Mouse (Mus musculus) hindbrain, embryonic 13.5 days (tissue): Measurements from ENCODE around the gene Etv1. TPM values are rescaled to one million over a fixed set of nuclear protein-coding genes. Genes with fewer than 3 reads are reported as not detected.

ENCODE experiments used
- ATAC-seq: fragments of 200-750 bp; cut with Nextera tagmentation; 2 replicates; pipeline ENCODE4 v1.8.0; 2017; ENCODE audit warnings: moderate TSS enrichment; ENCODE audit not compliant: low FRiP score
- H3K27ac ChIP-seq: fragments of 300-500 bp; sonication (generic); 2 replicates; pipeline ENCODE4 v1.5.1; 2015; ENCODE audit warnings: inconsistent platforms, mild to moderate bottlenecking, moderate library complexity
- H3K27me3 ChIP-seq: fragments of 300-500 bp; sonication (generic); 2 replicates; pipeline ENCODE4 v1.6.1; 2015; ENCODE audit warnings: mild to moderate bottlenecking, inconsistent platforms
- H3K36me3 ChIP-seq: fragments of 300-500 bp; sonication (generic); 2 replicates; pipeline ENCODE4 v1.6.1; 2015; ENCODE audit warnings: mild to moderate bottlenecking, inconsistent platforms
- H3K4me1 ChIP-seq: fragments of 300-500 bp; sonication (generic); replicated peaks from 2 replicates; pipeline ENCODE4 v1.6.1; 2015; ENCODE audit warnings: inconsistent platforms
- H3K4me2 ChIP-seq: fragments of 300-500 bp; sonication (generic); 2 replicates; pipeline ENCODE4 v1.6.1; 2015; ENCODE audit warnings: inconsistent platforms, mild to moderate bottlenecking, moderate library complexity
- H3K4me3 ChIP-seq: fragments of 300-500 bp; sonication (generic); 2 replicates; pipeline ENCODE4 v1.5.1; 2015; ENCODE audit warnings: mild to moderate bottlenecking, inconsistent platforms
- H3K9ac ChIP-seq: fragments of 300-500 bp; sonication (generic); 2 replicates; pipeline ENCODE4 v1.6.1; 2015; ENCODE audit warnings: mild to moderate bottlenecking, inconsistent platforms
- H3K9me3 ChIP-seq: fragments of 300-500 bp; sonication (generic); 2 replicates; pipeline ENCODE4 v1.6.1; 2016; ENCODE audit warnings: inconsistent platforms
- WGBS: fragments of 180-500 bp; shearing (Covaris S2); methylation state at CpG from one replicate; pipeline ENCODE4 v1.1.7; 2015; 5-methylcytosine and 5-hydroxymethylcytosine counted together
- polyA plus RNA-seq: library from polyadenylated mRNA; unstranded; fragments of >200 nt; fragmentation: Nextera tagmentation; extraction: Ambion mirVana; gene quantifications from 2 replicates; pipeline ENCODE4 v1.2.1, GENCODE M21; 2015

The Etv1 gene
- 20.3 and 28.8 TPM in 2 replicates for polyA plus RNA-seq

DNA sequence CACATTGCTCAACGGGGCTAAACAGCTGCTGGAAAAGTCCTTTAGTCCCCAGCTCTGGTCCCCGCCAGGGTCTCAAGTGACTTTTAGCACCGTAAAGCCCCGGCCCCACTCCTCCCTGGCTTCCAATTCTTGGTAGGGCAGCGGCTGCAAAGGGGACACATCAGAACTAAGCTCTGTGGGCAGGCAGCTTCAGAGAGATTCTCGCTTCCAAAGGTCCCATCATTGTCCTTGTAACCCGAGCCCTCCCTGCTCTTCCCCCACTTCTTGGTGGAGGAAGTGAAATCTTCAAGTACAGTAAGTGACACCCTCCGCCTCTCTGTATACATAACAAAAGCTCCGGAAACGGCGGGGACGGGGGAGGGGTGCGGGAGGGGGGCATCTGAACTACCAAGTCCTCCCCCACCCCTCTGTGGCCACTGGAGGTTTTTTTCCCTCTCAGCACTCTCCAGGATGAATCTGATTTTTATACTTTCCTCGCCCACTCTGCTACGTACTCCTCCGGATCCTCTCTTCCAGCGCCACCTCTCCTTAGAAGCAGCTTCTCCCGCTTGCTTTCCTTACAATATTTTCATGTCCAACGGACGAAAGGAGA is at the start of gene Etv1:
Etv1 (plus strand) TSS at position 195 of the 592 bp plus-strand sequence.
- no peaks in the 10 kb centered on the region for H3K9me3 ChIP-seq
- peak within 1 kb of the TSS; percentile 98 for H3K4me2 ChIP-seq
- peak; percentile 37 for ATAC-seq
- H3K9ac ChIP-seq, result peak within 1 kb of the TSS; percentile 69
- 0 out of 2 replicates have a peak, but pooled peaks cover 2% of the 10 kb centered on the region for H3K27me3 ChIP-seq
- WGBS, result under 1% methylated on average over 20 of the region's 20 CpGs
- H3K4me1 ChIP-seq, result peaks cover 16% of the 10 kb centered on the region
- peak within 1 kb of the TSS; percentile 85 for H3K27ac ChIP-seq
- peak within 1 kb of the TSS; percentile 60 for H3K4me3 ChIP-seq
- H3K36me3 ChIP-seq, result no peaks in the 10 kb centered on the region

DNA sequence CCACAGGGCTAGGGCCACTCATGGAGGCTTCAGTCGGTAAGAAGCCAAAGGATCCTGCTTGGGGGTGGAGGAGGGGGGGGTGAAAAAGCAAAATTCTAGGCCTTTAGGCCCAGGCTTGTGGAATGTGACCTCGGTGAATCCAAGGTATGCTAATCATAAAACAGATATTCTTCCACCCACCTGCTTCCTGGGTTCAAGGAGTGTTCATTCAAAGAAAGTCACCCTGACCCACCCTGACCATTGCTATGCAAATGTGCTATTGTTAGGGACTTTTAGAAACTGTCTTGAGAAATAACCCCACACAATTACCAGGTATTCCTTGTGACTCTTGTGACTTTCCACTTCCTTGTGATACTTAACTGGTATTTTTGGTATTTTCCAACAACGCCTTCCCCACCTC is 49.5 kb upstream of the Etv1 start:
- no peak for ATAC-seq
- Histone ChIP-seq H3K4me3 (no peak overlapping the region), H3K4me2 (no peak overlapping the region)

DNA sequence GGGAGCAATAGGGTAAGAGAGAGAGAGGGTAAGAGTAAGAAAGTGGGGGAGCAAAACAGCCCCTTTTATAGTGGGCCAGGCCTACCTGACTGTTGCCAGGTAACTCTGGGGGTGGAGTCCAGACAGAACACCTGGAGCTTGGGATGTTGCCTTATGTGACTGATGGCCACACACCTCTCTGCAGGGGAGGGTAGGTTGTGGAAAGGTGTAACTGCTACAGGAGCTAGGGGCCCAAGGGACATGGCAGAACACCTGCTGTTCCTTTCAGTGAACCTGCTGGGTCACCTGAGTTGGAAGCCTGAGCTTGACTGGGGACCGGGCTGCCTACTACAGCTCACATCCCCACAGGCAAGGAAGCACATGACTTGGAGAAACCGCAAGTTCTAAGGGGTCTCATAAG is 48.4 kb upstream of the Etv1 start:
- H3K9ac ChIP-seq, result no peak overlapping the region
- H3K4me3 ChIP-seq, result no peak overlapping the region
- H3K36me3 ChIP-seq, result no peaks in the 10 kb centered on the region
- WGBS, result 92% methylated on average over 2 of the region's 2 CpGs
- no peaks in the 10 kb centered on the region for H3K4me1 ChIP-seq
- ATAC-seq, result no peak
- H3K27ac ChIP-seq, result no peak overlapping the region
- no peaks in the 10 kb centered on the region for H3K27me3 ChIP-seq
- H3K4me2 ChIP-seq, result no peak overlapping the region
- H3K9me3 ChIP-seq, result no peaks in the 10 kb centered on the region

More for the DNA sequence above, 49.5 kb upstream of the Etv1 start:
- WGBS, result 80% methylated on average over 3 of the region's 3 CpGs
- Histone ChIP-seq H3K27ac (no peak overlapping the region), H3K27me3 (no peaks in the 10 kb centered on the region), H3K4me1 (no peaks in the 10 kb centered on the region), H3K36me3 (no peaks in the 10 kb centered on the region), H3K9ac (no peak overlapping the region), H3K9me3 (no peaks in the 10 kb centered on the region)

DNA sequence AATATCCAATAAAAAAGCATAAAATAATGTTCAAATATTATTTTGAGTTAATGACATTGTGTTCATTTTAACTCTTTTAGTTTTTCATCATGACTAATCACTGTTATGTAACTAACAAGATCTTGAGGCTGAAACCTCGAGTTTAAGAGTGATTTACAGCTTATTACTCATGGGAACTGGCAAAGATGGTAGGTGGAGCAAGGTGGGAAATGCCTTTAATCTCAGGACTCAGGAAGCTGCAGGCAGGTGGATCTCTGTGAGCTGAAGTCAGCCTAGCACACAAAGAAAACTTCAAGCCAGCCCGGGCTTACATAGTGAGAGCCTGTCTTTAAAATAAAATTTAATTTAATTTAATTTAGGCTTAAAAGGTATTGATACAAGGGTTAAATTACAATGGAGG is 19.9 kb upstream of the Etv1 start:
- WGBS, result 57% methylated on average over 2 of the region's 2 CpGs
- Histone ChIP-seq H3K9me3 (no peaks in the 10 kb centered on the region), H3K27ac (no peak overlapping the region), H3K9ac (no peak overlapping the region), H3K4me2 (no peak overlapping the region), H3K36me3 (no peaks in the 10 kb centered on the region), H3K4me3 (no peak overlapping the region), H3K4me1 (no peaks in the 10 kb centered on the region), H3K27me3 (no peaks in the 10 kb centered on the region)
- ATAC-seq, result no peak

DNA sequence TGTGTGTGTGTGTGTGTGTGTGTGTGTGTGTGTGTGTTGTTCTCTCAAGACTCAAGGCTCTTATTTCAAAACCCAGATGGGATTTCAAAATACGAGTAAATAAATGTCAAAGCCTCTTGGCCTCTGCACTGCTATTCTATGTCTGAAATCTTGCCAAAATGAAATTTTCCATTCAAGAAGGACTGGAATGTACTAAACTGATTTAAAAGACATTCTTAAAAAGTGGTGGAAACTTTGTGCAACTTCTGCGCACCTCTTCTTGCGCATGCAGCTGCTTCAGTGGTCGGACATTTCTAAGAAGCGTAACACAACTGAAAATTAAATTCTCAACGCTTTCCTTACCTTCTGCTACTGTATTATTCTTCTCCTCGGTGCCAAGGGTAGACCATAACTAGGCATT is 1.9 kb upstream of the Etv1 start:
- WGBS, result 80% methylated on average over 7 of the region's 7 CpGs
- no peaks in the 10 kb centered on the region for H3K9me3 ChIP-seq
- H3K4me1 ChIP-seq, result peaks cover 16% of the 10 kb centered on the region
- no peaks in the 10 kb centered on the region for H3K36me3 ChIP-seq
- no peak overlapping the region for H3K4me2 ChIP-seq
- no peak overlapping the region for H3K27ac ChIP-seq
- H3K4me3 ChIP-seq, result no peak overlapping the region
- 0 out of 2 replicates have a peak, but pooled peaks cover 2% of the 10 kb centered on the region for H3K27me3 ChIP-seq
- no peak for ATAC-seq
- no peak overlapping the region for H3K9ac ChIP-seq

DNA sequence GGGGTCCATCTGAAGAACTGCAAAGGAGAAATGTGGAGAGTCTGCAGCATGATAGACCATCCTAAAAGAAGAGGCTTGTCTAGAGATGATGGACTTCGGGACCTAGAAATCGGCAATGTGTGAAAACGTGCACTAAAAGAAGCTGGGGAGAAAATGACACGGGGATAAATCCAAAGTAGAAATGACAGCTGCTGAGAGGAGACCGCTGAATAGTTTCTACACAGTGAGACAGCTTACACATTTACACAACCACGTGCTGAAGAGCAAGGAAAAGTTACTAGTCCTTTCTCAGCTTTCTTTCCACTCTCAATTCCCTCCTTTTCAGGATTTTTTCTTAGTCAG is 1.3 kb upstream of the Etv1 start:
- H3K36me3 ChIP-seq, result no peaks in the 10 kb centered on the region
- no peaks in the 10 kb centered on the region for H3K9me3 ChIP-seq
- ATAC-seq, result no peak
- H3K9ac ChIP-seq, result no peak overlapping the region
- H3K27ac ChIP-seq, result no peak overlapping the region
- 0 out of 2 replicates have a peak, but pooled peaks cover 2% of the 10 kb centered on the region for H3K27me3 ChIP-seq
- peak overlapping the region; percentile 60 for H3K4me3 ChIP-seq
- peak overlapping the region; percentile 98 for H3K4me2 ChIP-seq
- 9% methylated on average over 6 of the region's 6 CpGs for WGBS
- H3K4me1 ChIP-seq, result peaks cover 16% of the 10 kb centered on the region

DNA sequence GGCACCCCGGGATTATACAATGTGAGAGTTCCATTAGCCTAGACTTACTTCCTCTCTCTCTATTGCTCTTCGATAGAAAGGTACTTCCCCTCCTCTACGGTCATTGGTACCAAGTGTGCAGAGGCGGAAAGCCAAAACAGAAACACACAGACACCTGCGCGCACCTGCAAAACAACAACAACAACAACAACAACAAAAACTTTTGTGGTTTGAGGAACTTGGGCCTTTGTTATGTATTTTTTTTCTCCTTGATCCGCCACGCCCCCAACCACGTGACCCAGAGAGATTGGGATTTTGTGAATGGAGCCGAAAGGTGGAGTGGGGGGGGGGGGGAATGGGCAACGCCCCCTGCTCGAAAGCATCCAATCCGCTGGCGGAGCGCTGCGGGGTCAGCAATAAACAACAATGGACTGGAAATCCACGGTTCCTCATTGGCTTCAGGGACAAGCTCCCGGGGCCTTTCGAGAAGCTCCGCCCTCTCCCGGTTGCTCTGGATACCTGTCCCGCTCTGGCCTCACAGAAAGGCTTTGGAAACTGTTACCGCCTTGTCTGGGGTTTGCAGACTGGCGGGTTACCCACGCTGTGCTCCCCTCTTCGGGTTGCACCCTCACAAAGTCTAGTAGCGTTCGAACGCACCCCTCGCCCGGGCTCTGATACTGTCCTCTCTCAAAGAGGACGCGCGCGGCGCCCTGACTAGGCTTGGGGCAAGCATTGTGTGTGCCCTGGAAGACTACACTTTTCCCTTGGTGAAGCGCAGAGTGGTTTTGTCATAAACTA is 693 bp upstream of the Etv1 start:
- ATAC-seq, result peak; percentile 96
- under 1% methylated on average over 37 of the region's 37 CpGs for WGBS

DNA sequence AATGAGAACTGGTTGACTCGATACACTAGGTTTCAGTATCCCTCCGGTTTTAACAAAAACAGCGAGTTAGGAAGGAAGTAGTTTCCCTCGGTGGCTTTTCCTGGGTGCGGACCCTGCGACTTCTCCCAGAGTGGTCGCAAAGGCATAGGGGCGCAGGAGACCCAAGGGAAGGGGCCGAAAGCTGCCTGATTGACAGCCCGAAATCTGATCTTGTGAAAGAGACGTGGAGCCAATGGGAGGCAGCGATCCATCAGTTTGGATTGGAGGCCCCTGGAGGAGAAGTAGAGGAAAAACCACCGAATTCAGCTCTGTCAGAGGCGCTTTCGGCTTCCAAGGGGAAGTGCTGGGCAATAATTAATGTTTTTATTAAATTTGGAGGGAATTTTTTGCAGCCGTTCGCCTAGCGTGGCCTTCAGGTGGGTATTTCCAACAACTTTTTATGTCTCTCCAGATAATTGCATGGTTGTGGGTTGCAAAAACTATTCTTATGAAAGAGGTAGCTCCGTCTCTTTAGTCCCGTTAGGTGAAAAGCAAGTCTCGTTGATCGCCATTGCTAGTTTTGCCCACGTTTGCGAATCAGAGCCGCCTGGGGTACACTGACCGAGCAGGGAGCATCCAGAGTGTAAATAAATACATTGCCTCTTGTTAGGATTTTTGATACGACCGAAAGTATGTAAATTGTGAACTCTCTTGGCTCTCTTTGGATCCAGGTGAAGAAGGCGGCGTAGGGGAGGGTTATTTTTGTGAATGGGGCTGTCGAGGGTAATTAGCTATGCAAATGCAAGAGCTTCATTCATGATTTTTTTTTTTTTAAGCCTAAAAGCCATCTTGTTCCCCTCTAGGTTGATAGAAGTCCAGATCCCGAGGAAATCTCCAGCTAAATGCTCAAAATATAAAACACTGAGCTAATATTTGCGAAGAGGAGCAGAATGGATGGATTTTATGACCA is 1.1 kb downstream of the Etv1 start:
- H3K36me3 ChIP-seq, result no peaks in the 10 kb centered on the region
- ATAC-seq, result peak; percentile 50
- H3K4me2 ChIP-seq, result peak overlapping the region; percentile 98
- peaks cover 16% of the 10 kb centered on the region for H3K4me1 ChIP-seq
- peak overlapping the region; percentile 85 for H3K27ac ChIP-seq
- H3K9me3 ChIP-seq, result no peaks in the 10 kb centered on the region
- 0 out of 2 replicates have a peak, but pooled peaks cover 2% of the 10 kb centered on the region for H3K27me3 ChIP-seq
- WGBS, result under 1% methylated on average over 33 of the region's 33 CpGs
- H3K4me3 ChIP-seq, result peak overlapping the region; percentile 60
- H3K9ac ChIP-seq, result peak overlapping the region; percentile 69

More for the DNA sequence above, 693 bp upstream of the Etv1 start:
- Histone ChIP-seq H3K4me3 (peak overlapping the region; percentile 60), H3K9me3 (no peaks in the 10 kb centered on the region), H3K27ac (peak overlapping the region; percentile 85), H3K36me3 (no peaks in the 10 kb centered on the region), H3K27me3 (0 out of 2 replicates have a peak, but pooled peaks cover 2% of the 10 kb centered on the region), H3K9ac (peak overlapping the region; percentile 69), H3K4me1 (peaks cover 16% of the 10 kb centered on the region), H3K4me2 (peak overlapping the region; percentile 98)

DNA sequence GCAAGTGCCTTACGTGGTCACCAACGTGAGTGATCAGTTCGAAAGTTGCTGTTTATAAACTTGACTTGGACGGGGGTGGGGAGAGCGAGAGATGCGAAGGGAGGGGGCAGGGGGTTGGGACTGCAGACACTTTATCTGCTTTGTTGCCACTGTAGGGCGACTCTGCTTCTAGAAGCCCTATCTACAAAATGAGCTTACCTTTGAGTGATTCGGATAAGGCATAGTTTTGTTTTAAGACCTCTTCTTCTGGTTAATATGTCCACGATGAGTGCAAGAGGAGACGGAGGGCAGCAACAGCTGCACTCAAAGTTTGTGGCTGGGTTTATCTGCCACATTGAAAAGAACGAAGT is 1.8 kb downstream of the Etv1 start:
- Histone ChIP-seq H3K27ac (no peak overlapping the region), H3K4me1 (peaks cover 16% of the 10 kb centered on the region), H3K36me3 (no peaks in the 10 kb centered on the region), H3K9ac (peak overlapping the region; percentile 69), H3K9me3 (no peaks in the 10 kb centered on the region), H3K4me3 (peak overlapping the region; percentile 60), H3K27me3 (0 out of 2 replicates have a peak, but pooled peaks cover 2% of the 10 kb centered on the region), H3K4me2 (peak overlapping the region; percentile 98)
- WGBS, result 2% methylated on average over 11 of the region's 11 CpGs
- ATAC-seq, result no peak

DNA sequence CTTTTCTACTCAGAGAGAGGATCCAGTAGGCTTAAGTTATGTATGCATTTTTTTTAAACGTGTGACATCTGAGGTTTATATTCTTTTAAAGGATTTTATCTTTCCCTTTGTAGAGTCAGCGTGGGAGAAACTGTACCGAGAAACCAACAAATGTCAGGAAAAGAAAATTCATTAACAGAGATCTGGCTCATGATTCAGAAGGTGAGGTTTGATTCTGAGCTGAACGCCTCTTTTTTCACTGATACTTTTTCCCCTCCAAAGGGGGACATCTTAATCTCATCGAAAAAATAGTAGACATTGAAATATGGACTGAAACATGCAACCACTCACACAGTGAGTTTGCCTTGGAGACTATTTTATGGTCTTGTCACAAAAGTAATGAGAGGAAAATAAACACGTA is 2.5 kb downstream of the Etv1 start:
- Histone ChIP-seq H3K36me3 (no peaks in the 10 kb centered on the region), H3K27me3 (0 out of 2 replicates have a peak, but pooled peaks cover 2% of the 10 kb centered on the region), H3K9me3 (no peaks in the 10 kb centered on the region), H3K4me3 (peak overlapping the region; percentile 60), H3K4me2 (peak overlapping the region; percentile 98), H3K4me1 (peaks cover 16% of the 10 kb centered on the region), H3K9ac (no peak overlapping the region), H3K27ac (no peak overlapping the region)
- no peak for ATAC-seq
- WGBS, result 55% methylated on average over 6 of the region's 6 CpGs

DNA sequence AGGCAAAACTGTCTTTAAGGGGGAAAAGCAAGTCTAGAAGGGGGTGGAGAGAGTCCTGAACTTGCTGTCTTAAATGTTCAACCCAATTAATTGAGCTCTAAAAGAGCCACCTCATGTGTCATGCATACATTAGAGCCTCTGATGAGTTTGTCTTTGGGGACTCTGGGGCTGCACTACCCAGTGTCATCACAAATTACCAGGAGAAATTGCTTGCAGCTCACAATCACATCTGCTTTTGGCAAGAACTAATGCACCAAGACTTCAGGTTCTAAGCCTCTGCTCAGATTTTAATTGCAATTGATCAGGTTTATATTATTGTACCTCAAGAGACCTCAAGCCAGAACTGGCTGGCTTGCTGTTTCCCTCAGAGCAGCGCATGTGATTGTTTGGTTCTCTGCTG is 4.1 kb downstream of the Etv1 start:
- H3K27me3 ChIP-seq, result no peaks in the 10 kb centered on the region
- no peaks in the 10 kb centered on the region for H3K9me3 ChIP-seq
- H3K4me2 ChIP-seq, result peak overlapping the region; percentile 23
- peaks cover 16% of the 10 kb centered on the region for H3K4me1 ChIP-seq
- no peak overlapping the region for H3K9ac ChIP-seq
- H3K27ac ChIP-seq, result no peak overlapping the region
- H3K36me3 ChIP-seq, result no peaks in the 10 kb centered on the region
- no peak overlapping the region; the same call in 1 of the 2 replicates for H3K4me3 ChIP-seq
- 66% methylated on average over 1 of the region's 1 CpGs for WGBS
- no peak for ATAC-seq

DNA sequence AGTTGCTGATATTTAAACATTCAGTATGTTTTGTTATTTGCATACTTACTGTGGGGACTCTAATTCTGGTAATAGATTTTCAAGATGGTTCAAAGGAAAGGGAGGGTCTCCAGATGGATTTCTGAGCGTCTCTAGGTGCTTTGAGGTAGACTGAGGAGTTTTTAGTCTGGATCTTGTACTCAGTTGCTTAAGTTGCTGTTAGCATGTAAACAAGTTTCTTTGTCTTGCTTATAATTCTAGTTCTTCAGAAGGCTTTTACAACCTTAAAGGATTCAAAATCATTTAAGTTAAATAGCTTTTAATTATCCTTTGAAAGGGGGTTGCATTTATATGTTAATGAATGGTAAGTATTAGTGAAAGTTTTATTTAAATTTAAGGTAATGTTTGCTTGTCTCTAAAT is 5.0 kb downstream of the Etv1 start:
- H3K27ac ChIP-seq, result no peak overlapping the region
- peaks cover 21% of the 10 kb centered on the region for H3K4me1 ChIP-seq
- WGBS, result 8% methylated on average over 1 of the region's 1 CpGs
- no peaks in the 10 kb centered on the region for H3K27me3 ChIP-seq
- no peaks in the 10 kb centered on the region for H3K9me3 ChIP-seq
- no peaks in the 10 kb centered on the region for H3K36me3 ChIP-seq
- no peak for ATAC-seq
- no peak overlapping the region for H3K4me3 ChIP-seq
- H3K4me2 ChIP-seq, result peak overlapping the region; percentile 23; the same call in 1 of the 2 replicates
- H3K9ac ChIP-seq, result no peak overlapping the region
